ENCODE assay signal across 8 mouse cellular contexts in genomic region chr1:134803286-134804117, GRCm38 (mm10).
A peak's percentile ranks its signal among the peaks of the same experiment; 100 is the strongest.
DNase-seq lines count a peak whose midpoint lies in the region; ATAC-seq lines count a peak whose summit lies in the region.

No protein-coding gene starts in this region.

- no peaks in the 10 kb centered on the region for H3K27me3 ChIP-seq in kidney, embryonic 15.5 days

- no peak for ATAC-seq in kidney, embryonic 15.5 days (replicated peaks; ENCODE audit: low FRiP score)

- no peak overlapping the region for H3K4me3 ChIP-seq in kidney, embryonic 15.5 days (replicated peaks)

- peak overlapping the region; percentile 30 for H3K4me2 ChIP-seq in kidney, embryonic 15.5 days

- H3K4me1 ChIP-seq in kidney, embryonic 15.5 days, result peaks cover 46% of the 10 kb centered on the region

- H3K9ac ChIP-seq in kidney, embryonic 15.5 days, result no peak overlapping the region

- peak overlapping the region; percentile 83 for H3K27ac ChIP-seq in kidney, embryonic 15.5 days

- H3K9me3 ChIP-seq in kidney, embryonic 15.5 days (replicated peaks), result no peaks in the 10 kb centered on the region

- peak; percentile 13 for DNase-seq in embryo, embryonic 11.5 days (ENCODE audit: low read depth, low spot score)
- no peak for DNase-seq in embryo, embryonic 9.5 days (ENCODE audit: extremely low spot score)
- peak; percentile 85 for DNase-seq in adrenal gland, postnatal 14 days
- DNase-seq in heart, adult 18-20 months, result peak; percentile 86 to 88
- DNase-seq in lung, postnatal 25 days (ENCODE audit: low spot score), result peak; percentile 81
- no peak for DNase-seq in thymus, postnatal 0 days (ENCODE audit: low spot score)
- no peak for DNase-seq in thymus, postnatal 25 days

- peaks cover 3% of the 10 kb centered on the region; the same call in 1 of the 2 replicates for H3K36me3 ChIP-seq in kidney, embryonic 15.5 days

- WGBS in kidney, embryonic 15.5 days, result 46% methylated on average over 16 of the region's 16 CpGs

Comparison
In these comparisons a context has a peak if more than half of its experiments do, and no peak if none do; other contexts are left out.
1. DNase-seq: peak in embryo, embryonic 11.5 days (single experiment), adrenal gland, postnatal 14 days (single experiment), heart, adult 18-20 months (2 of 2) and lung, postnatal 25 days (single experiment); none in embryo, embryonic 9.5 days (single experiment), thymus, postnatal 0 days (single experiment) and thymus, postnatal 25 days (single experiment).